Mouse (Mus musculus) liver, embryonic 12.5 days (tissue): Measurements from ENCODE around the gene Hist1h2bc. TPM values are rescaled to one million over a fixed set of nuclear protein-coding genes. Genes with fewer than 3 reads are reported as not detected.
"Not testable (repeated sequence)": the region's sequence is repeated elsewhere in the genome, so short reads cannot be mapped to it uniquely, and the experiment has no call there.

Source experiments
- ATAC-seq: fragments of 200-750 bp; cut with Nextera tagmentation; 2 replicates; pipeline ENCODE4 v1.8.0; 2017; ENCODE audit warnings: moderate number of reproducible peaks, mild to moderate bottlenecking, moderate library complexity
- H3K27ac ChIP-seq: fragments of 300-500 bp; sonication (generic); 2 replicates; pipeline ENCODE4 v1.5.1; 2016; ENCODE audit warnings: mild to moderate bottlenecking
- H3K27me3 ChIP-seq: fragments of 300-500 bp; sonication (generic); replicated peaks from 2 replicates; pipeline ENCODE4 v1.6.1; 2016; ENCODE audit warnings: mild to moderate bottlenecking, moderate library complexity
- H3K36me3 ChIP-seq: fragments of 300-500 bp; sonication (generic); 2 replicates; pipeline ENCODE4 v1.6.1; 2016; ENCODE audit warnings: mild to moderate bottlenecking, moderate library complexity
- H3K4me1 ChIP-seq: fragments of 300-500 bp; sonication (generic); 2 replicates; pipeline ENCODE4 v1.6.1; 2016
- H3K4me2 ChIP-seq: fragments of 300-500 bp; sonication (generic); 2 replicates; pipeline ENCODE4 v1.6.1; 2016; ENCODE audit warnings: mild to moderate bottlenecking, moderate library complexity
- H3K4me3 ChIP-seq: fragments of 300-500 bp; sonication (generic); 2 replicates; pipeline ENCODE4 v1.5.1; 2016; ENCODE audit warnings: mild to moderate bottlenecking, moderate library complexity
- H3K9ac ChIP-seq: fragments of 300-500 bp; sonication (generic); 2 replicates; pipeline ENCODE4 v1.6.1; 2016; ENCODE audit warnings: mild to moderate bottlenecking, moderate library complexity
- H3K9me3 ChIP-seq: fragments of 300-500 bp; sonication (generic); replicated peaks from 2 replicates; pipeline ENCODE4 v1.6.1; 2016; ENCODE audit warnings: mild to moderate bottlenecking, moderate library complexity
- WGBS: fragments of 180-500 bp; shearing (Covaris S2); methylation state at CpG from one replicate; pipeline ENCODE4 v1.1.7; 2016; ENCODE audit not compliant: insufficient replicate concordance; 5-methylcytosine and 5-hydroxymethylcytosine counted together
- polyA plus RNA-seq: library from polyadenylated mRNA; unstranded; fragments of >200 nt; fragmentation: Nextera tagmentation; extraction: Ambion mirVana; gene quantifications from 2 replicates; pipeline ENCODE4 v1.2.1, GENCODE M21; 2016

Hist1h2bc gene
- polyA plus RNA-seq, 1 experiment from 2014 or later = 75.3 TPM

DNA sequence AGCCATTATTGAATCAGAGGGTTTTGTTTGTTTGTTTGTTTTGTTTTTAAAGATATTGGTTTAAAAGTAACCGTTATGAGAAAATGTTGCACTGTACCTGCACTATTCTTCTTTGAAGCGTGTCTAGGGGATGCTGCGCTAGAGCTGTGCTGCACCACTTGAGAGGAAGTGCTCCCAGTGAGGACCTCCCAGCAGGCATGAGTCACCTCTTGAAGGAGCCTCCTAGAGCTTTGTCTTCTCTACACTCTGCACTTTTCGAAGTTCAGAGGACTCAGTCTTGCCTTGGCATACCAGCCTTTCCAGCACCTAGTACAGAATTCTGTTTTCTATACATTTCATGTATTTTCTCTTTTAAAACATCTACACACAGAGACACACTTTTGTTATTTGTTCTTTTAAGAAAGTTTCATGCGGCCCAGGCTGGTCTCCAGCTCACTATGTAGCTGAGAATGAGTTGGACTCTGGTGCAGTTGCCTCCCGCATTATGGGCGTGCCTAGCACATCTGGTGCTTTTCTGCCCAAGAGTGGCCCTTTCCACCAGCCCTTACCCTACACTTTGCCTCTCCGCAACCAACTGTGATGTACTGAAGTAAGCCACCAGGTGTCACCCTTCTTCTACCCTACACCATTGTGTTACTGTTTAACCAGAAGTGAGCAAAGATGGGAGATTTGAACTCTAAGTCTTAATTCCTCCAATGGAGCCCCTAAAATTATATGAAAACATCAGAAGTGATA lies 17.0 kb downstream of the Hist1h2bc start:
- Histone ChIP-seq H3K27me3 (no peaks in the 10 kb centered on the region), H3K36me3 (no peaks in the 10 kb centered on the region), H3K9ac (peak overlapping the region; percentile 41), H3K27ac (peak overlapping the region; percentile 61), H3K4me3 (no peak overlapping the region), H3K4me1 (peaks cover 41% of the 10 kb centered on the region), H3K4me2 (peak overlapping the region; percentile 39), H3K9me3 (no peaks in the 10 kb centered on the region)
- WGBS = 12% methylated on average over 8 of the region's 8 CpGs
- peak; percentile 30 for ATAC-seq

DNA sequence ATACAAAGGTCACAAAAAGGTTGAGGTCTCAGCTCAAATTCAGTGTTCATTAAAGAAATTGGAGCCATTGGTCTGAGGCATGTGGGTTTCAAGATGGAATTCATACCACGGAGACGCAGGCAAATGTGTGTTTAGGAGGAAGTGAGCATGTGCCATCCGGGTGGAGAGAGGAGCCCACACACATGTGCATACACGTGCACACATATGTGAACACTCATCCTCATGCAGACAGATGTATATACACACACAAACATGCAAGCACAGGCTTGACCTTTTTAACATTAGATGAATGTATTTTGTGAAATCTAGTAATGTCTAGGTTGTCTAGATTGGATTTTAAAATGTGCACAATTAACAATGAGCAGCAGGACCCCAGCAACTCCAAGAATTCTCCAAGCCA lies 18.2 kb downstream of the Hist1h2bc start:
- H3K4me2 ChIP-seq = no peak overlapping the region
- H3K4me1 ChIP-seq = peaks cover 31% of the 10 kb centered on the region
- ATAC-seq = no peak
- H3K4me3 ChIP-seq = no peak overlapping the region
- H3K9ac ChIP-seq = no peak overlapping the region
- 56% methylated on average over 4 of the region's 4 CpGs for WGBS
- 0 out of 2 replicates have a peak, but pooled peaks cover 4% of the 10 kb centered on the region for H3K27me3 ChIP-seq
- H3K27ac ChIP-seq = no peak overlapping the region
- no peaks in the 10 kb centered on the region for H3K9me3 ChIP-seq
- no peaks in the 10 kb centered on the region for H3K36me3 ChIP-seq

DNA sequence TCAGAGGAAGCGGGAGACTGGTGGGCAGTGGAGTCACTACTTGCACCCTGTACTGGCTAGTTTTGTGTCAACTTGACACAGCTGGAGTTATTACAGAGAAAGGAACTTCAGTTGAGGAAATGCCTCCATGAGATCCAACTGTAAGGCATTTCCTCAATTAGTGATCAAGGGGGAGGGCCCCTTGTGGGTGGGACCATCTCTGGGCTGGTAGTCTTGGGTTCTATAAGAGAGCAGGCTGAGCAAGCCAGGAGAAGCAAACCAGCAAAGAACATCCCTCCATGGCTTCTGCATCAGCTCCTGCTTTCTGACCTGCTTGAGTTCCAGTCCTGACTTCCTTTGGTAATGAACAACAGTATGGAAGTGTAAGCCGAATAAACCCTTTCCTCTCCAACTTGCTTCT lies 18.8 kb downstream of the Hist1h2bc start:
- H3K9ac ChIP-seq, H3K27me3 ChIP-seq, H3K4me2 ChIP-seq, H3K4me3 ChIP-seq, ATAC-seq, H3K27ac ChIP-seq, H3K36me3 ChIP-seq, H3K9me3 ChIP-seq: not testable (repeated sequence)
- 74% methylated on average over 2 of the region's 2 CpGs for WGBS
- peaks cover 28% of the 10 kb centered on the region for H3K4me1 ChIP-seq

DNA sequence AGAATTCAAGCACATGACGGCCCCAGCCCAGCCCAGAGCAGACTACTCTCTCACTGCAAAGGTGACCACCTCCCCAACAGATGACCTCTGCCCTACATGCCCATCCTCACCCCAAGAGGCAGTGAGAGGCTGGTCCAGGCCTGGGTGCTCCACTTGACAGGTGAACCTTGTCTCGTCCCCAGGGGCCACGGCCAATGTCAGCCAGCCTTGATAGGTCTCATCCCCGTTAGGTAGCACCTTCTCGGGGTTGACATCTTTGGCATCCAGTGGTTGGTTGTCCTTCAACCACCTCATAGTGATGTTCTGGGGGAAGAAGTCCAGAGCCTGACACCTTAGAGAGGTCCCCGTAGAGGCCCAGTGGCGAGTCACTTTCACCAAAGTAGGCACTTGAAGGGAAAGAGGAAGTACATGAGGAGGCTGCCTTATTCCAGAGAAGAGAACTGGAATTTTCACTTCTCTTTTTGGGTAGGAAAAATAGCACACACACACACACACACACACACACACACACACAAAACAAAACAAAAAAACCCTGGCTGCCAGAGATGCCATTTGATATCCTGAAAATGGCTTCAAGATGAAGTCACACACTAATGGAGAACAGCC lies 21.9 kb downstream of the Hist1h2bc start:
- no peak for ATAC-seq
- H3K4me2 ChIP-seq = no peak overlapping the region
- 72% methylated on average over 7 of the region's 7 CpGs for WGBS
- H3K27me3 ChIP-seq = peaks cover 28% of the 10 kb centered on the region
- H3K9me3 ChIP-seq = no peaks in the 10 kb centered on the region
- no peak overlapping the region for H3K9ac ChIP-seq
- H3K4me1 ChIP-seq = peaks cover 26% of the 10 kb centered on the region
- H3K36me3 ChIP-seq = no peaks in the 10 kb centered on the region
- no peak overlapping the region for H3K4me3 ChIP-seq
- no peak overlapping the region for H3K27ac ChIP-seq

DNA sequence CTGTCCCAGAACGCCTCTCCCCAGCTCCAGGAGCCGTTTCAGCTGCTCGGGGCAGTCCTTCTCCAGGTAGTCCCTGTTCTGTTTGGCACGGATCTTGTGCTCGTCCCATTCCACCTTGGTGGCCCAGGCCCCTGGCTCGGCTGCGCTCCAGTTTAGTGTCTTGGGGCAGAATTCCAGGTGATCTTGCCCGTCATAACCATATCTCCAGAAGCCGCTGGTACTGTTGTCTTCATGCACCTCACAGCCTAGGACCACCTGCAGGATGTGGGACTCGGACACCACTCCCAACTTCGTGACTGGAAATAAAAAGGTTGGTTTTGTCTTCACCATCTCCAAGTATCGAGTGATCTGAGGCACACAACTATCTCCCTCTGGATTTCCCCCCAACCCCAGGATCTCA lies 22.8 kb downstream of the Hist1h2bc start:
- peaks cover 25% of the 10 kb centered on the region for H3K4me1 ChIP-seq
- H3K4me3 ChIP-seq = no peak overlapping the region
- H3K9me3 ChIP-seq = no peaks in the 10 kb centered on the region
- ATAC-seq = no peak
- H3K4me2 ChIP-seq = no peak overlapping the region
- no peak overlapping the region for H3K27ac ChIP-seq
- 78% methylated on average over 12 of the region's 12 CpGs for WGBS
- peaks cover 36% of the 10 kb centered on the region for H3K27me3 ChIP-seq
- no peak overlapping the region for H3K9ac ChIP-seq
- H3K36me3 ChIP-seq = no peaks in the 10 kb centered on the region

DNA sequence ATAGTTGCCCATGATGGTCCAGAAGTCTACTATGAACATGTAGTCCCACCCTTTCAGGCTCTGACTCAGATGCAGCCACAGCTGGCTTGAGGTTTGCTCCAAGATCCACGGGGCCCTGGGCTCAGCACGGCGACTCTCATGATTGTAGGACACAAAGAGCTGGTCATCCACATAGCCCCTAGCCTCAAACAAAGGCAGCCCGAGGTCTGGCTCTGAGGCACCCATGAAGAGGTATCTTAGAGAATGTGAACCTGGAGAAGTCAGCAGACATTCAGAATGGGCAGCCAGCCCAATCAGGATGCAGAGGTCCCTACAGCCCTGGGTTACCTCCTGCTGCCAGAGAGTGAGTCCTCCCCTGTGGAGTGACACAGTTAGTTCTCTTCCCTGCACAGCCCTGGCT lies 24.0 kb downstream of the Hist1h2bc start:
- H3K27me3 ChIP-seq = peaks cover 36% of the 10 kb centered on the region
- H3K36me3 ChIP-seq = no peaks in the 10 kb centered on the region
- H3K9me3 ChIP-seq = no peaks in the 10 kb centered on the region
- H3K9ac ChIP-seq = no peak overlapping the region
- H3K4me3 ChIP-seq = no peak overlapping the region
- no peak overlapping the region for H3K27ac ChIP-seq
- WGBS = 76% methylated on average over 4 of the region's 4 CpGs
- H3K4me2 ChIP-seq = no peak overlapping the region
- peaks cover 24% of the 10 kb centered on the region for H3K4me1 ChIP-seq
- no peak for ATAC-seq

DNA sequence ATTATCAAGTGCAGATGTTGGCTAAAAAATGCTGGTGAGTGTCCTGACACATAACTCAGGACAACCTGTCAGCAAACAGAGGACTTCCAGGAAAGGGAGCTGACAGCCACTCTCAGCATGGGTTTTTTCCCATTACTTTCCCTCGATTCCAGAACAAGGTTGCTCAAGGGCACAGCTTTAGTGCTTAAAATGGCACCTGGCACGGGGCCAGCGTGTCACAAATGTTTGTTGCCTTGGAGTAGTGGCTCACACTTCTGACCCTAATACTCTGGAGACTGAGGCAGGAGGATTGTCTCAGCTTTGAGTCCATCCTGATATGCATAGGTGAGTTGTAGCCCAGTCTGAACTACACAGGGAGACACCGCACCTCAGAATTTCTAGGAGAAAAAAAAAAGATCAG lies 24.7 kb downstream of the Hist1h2bc start:
- H3K9ac ChIP-seq = no peak overlapping the region
- ATAC-seq = no peak
- no peaks in the 10 kb centered on the region for H3K9me3 ChIP-seq
- H3K4me2 ChIP-seq = no peak overlapping the region
- 77% methylated on average over 4 of the region's 4 CpGs for WGBS
- H3K27me3 ChIP-seq = peaks cover 36% of the 10 kb centered on the region
- no peaks in the 10 kb centered on the region for H3K36me3 ChIP-seq
- no peak overlapping the region for H3K27ac ChIP-seq
- H3K4me3 ChIP-seq = no peak overlapping the region
- H3K4me1 ChIP-seq = peaks cover 22% of the 10 kb centered on the region

DNA sequence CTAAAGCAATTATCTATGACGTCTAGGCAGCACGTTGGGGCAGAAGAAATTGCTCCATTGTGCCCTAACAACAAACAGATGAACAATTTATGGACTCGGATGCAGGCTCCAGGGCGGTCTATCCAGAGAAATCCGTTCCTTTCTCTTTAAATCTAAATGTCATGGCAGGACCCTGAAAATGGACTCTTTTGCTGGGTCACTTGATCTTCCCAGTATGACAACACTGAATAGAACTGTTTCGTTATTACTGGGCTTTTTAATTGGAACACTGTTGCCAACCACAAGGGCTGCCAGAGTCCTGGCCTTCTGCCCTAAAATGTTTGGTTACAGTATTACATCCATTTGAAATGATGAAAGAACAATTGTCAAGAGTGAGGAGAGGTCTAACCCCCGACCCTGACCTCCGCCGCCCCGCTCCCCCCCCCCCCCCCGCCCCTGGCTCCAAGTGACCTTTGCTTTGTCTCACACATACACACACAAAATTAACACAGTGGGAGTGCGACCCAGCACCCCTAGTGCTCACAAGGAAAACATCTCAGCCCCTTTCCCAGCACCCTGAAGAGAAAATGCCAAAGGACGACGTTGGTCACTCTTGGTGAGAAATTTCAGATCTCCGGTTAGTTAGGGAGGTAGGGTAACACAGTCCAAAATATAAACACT lies 25.8 kb downstream of the Hist1h2bc start:
- Histone ChIP-seq H3K4me3 (peak overlapping the region; percentile 57), H3K27me3 (peaks cover 36% of the 10 kb centered on the region), H3K36me3 (no peaks in the 10 kb centered on the region), H3K9ac (peak overlapping the region; percentile 70), H3K4me1 (peaks cover 22% of the 10 kb centered on the region), H3K9me3 (no peaks in the 10 kb centered on the region), H3K4me2 (peak overlapping the region; percentile 68), H3K27ac (peak overlapping the region; percentile 59)
- 0 out of 2 replicates have a peak, but pooled peaks have one; percentile 18 for ATAC-seq
- 37% methylated on average over 15 of the region's 15 CpGs for WGBS

DNA sequence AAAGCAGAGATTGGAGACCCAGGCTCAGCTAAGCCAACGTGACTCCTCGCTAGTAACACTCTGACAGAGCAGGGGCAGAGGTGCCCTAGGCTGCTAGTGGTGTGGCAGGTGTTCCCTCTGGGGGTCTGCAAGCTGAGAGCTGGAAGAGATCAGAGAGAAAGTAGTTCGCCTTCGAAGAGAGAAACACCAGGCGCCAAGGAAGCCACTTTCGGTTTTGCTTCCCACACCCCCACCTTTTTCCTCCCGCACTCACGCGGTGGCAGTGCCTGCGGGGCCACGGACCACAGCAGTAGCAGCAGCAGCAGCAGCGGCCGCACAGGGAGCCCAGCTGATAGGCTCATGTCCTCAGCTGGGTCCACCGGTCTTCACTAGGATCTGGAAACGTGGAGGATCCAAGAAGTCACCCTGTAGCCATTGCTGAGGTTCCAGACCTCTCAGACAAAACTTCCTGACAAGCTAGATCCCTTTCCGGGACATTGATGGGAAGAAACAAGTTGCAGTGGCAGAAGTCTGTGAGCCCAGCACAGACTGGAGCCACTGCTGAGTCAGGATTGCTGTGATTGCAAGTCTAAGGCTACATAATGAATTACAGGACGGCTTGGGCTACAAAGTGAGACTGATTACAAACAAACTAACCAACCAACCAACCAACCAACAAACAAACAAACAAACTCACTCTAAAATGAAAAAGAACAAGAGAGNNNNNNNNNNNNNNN lies 26.5 kb downstream of the Hist1h2bc start, which contains the start of gene Hfe:
Gene Hfe, minus strand, starts transcription at position 481 of the 716 bp plus-strand sequence.
- peak within 1 kb of the TSS; percentile 57 for H3K4me3 ChIP-seq
- peak within 1 kb of the TSS; percentile 68 for H3K4me2 ChIP-seq
- peak; percentile 49; the same call in 1 of the 2 replicates for ATAC-seq
- peak within 1 kb of the TSS; percentile 59 for H3K27ac ChIP-seq
- peaks cover 22% of the 10 kb centered on the region for H3K4me1 ChIP-seq
- H3K36me3 ChIP-seq = no peaks in the 10 kb centered on the region
- H3K27me3 ChIP-seq = peaks cover 36% of the 10 kb centered on the region
- WGBS = 2% methylated on average over 17 of the region's 17 CpGs
- H3K9me3 ChIP-seq = no peaks in the 10 kb centered on the region
- H3K9ac ChIP-seq = peak within 1 kb of the TSS; percentile 70

DNA sequence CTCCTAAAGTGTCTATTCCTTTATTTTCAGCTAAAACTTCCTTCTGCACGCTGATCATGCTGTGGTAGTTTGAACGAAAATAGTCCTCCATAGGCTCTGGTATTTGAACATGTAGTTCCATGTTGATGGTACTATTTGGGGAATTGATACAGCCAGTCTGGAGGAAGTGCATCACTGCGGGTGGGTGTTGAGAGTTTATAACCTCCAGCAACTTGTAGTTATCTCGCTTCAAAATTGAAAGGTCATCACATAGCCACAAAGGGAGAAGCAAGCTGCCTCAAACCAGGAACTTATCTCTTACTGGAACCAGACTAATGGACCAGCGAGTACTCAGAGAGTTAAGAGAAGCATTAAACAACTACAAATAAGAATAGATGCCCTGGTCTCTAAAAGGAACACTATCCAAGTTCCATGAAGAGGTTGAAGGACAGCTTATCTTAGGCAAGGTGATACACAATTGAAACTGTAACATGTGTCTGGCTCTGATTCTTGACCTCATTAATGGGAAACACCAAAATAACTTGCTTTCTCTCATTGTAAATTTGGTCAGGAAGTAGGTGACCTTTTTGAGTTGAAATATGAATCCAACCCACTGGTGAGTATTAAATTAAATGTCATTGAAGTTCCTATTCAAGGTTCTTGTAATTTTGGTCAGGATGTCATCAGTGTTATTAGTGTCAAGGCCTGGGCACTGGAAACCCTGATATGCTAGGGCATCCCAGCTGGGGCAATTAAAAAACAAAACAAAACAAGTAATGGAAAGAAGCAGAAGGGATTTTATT lies 32.5 kb downstream of the Hist1h2bc start:
- Histone ChIP-seq H3K27ac (no peak overlapping the region), H3K36me3 (no peaks in the 10 kb centered on the region), H3K27me3 (peaks cover 2% of the 10 kb centered on the region), H3K4me1 (0 out of 2 replicates have a peak, but pooled peaks cover 4% of the 10 kb centered on the region), H3K9ac (no peak overlapping the region), H3K4me2 (no peak overlapping the region), H3K9me3 (no peaks in the 10 kb centered on the region), H3K4me3 (no peak overlapping the region)
- ATAC-seq = no peak
- WGBS = 27% methylated on average over 5 of the region's 5 CpGs

DNA sequence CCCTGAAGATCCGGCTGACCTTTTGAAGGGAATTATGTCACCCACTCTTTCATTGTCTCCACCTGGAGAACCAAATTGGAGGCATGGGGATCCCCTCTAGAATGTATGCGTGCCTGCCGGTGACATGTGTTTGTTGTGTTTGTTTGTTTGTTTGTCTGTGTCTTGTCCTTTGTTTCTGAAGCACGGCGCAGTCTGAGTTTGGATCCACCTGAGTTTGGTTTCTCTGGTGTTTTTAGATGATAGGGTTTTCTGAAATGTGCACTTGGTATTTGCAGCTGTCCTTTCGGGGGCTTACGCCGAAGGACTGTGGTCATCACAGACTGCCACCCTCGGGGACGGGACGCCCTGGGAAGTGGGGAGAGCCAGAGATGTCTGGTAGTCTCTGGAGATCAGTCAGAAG lies 33.2 kb downstream of the Hist1h2bc start:
- 0 out of 2 replicates have a peak, but pooled peaks cover 3% of the 10 kb centered on the region for H3K4me1 ChIP-seq
- no peak overlapping the region for H3K9ac ChIP-seq
- H3K9me3 ChIP-seq = no peaks in the 10 kb centered on the region
- H3K27me3 ChIP-seq = no peaks in the 10 kb centered on the region; the same call in 1 of the 2 replicates
- no peaks in the 10 kb centered on the region for H3K36me3 ChIP-seq
- no peak overlapping the region for H3K4me2 ChIP-seq
- WGBS = 44% methylated on average over 11 of the region's 11 CpGs
- H3K27ac ChIP-seq = 0 out of 2 replicates have a peak overlapping the region, but pooled peaks have one; percentile 20
- no peak for ATAC-seq
- no peak overlapping the region for H3K4me3 ChIP-seq
